Mouse (Mus musculus): Measurements from ENCODE around the gene Ddi1.
"Not testable (repeated sequence)": the region's sequence is repeated elsewhere in the genome, so short reads cannot be mapped to it uniquely, and the experiment has no call there.

Gene Ddi1

GRCm38 (mm10) chr9:6269796-6270280 lies at the start of gene Ddi1:
Ddi1 (minus strand) TSS chr9:6269846.
- DNase-seq = no peak

GRCm38 (mm10) chr9:6317114-6317513 lies 47.5 kb upstream of the Ddi1 start:
- no peak for DNase-seq

GRCm38 (mm10) chr9:6305847-6306246 lies 36.2 kb upstream of the Ddi1 start:
- DNase-seq = no peak

GRCm38 (mm10) chr9:6304590-6304989 lies 34.9 kb upstream of the Ddi1 start:
- DNase-seq = no peak

- no peak for DNase-seq
Measured at GRCm38 (mm10) chr9:6302050-6302449, 32.4 kb upstream of the Ddi1 start.

GRCm38 (mm10) chr9:6298547-6298946 lies 28.9 kb upstream of the Ddi1 start:
- DNase-seq = peak; percentile 8

- peak; percentile 11 for DNase-seq
Measured at GRCm38 (mm10) chr9:6289211-6289696, 19.6 kb upstream of the Ddi1 start.

GRCm38 (mm10) chr9:6286770-6287169 lies 17.1 kb upstream of the Ddi1 start:
- no peak for DNase-seq

- no peak for DNase-seq
Measured at GRCm38 (mm10) chr9:6277526-6277925, 7.9 kb upstream of the Ddi1 start.

- no peak for DNase-seq
Measured at GRCm38 (mm10) chr9:6276395-6276794, 6.7 kb upstream of the Ddi1 start.

- DNase-seq = no peak
Measured at GRCm38 (mm10) chr9:6264820-6265219, 4.8 kb downstream of the Ddi1 start.

GRCm38 (mm10) chr9:6257072-6257471 lies 12.6 kb downstream of the Ddi1 start:
- DNase-seq = no peak

- no peak for DNase-seq
Measured at GRCm38 (mm10) chr9:6251990-6252389, 17.7 kb downstream of the Ddi1 start.

- DNase-seq = no peak
Measured at GRCm38 (mm10) chr9:6250320-6250719, 19.3 kb downstream of the Ddi1 start.

GRCm38 (mm10) chr9:6235982-6236381 lies 33.7 kb downstream of the Ddi1 start:
- not testable (repeated sequence) for DNase-seq

GRCm38 (mm10) chr9:6217505-6217904 lies 52.1 kb downstream of the Ddi1 start:
- DNase-seq = no peak

- DNase-seq = no peak
Measured at GRCm38 (mm10) chr9:6212862-6213261, 56.8 kb downstream of the Ddi1 start.

All from retina, postnatal 1 day (tissue).